Mouse (Mus musculus): ENCODE measurements around the gene Slc4a10. TPM values are rescaled to one million over a fixed set of nuclear protein-coding genes. Genes with fewer than 3 reads are reported as not detected.

Gene Slc4a10
- polyA plus RNA-seq, 1 experiment from 2014 or later, result 0.20 TPM

DNA sequence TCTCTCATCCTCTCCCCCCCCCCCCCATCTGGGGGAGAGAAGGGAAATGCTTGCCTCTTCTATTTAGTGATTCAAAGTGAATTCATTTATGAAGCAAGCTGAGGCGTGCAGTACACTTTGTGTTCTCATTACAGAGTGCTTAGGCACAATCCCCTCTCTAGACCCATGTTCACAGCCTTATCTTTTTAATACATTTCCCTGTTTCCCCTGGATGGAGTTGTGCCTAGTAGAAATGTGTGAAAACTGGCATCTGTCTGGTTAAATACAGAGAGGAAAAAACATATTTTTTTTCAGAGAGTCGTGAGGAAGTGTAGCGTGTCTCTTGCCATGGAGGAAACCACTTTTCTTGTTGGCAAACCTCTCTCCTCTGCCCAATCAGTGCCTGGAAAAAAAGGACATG is 315.3 kb downstream of the Slc4a10 start:
- Histone ChIP-seq H3K9me3 (ENCODE audit: low read length) (no peaks in the 10 kb centered on the region), H3K4me2 (replicated peaks; ENCODE audit: low read depth, low read length) (no peak overlapping the region), H3K9ac (replicated peaks; ENCODE audit: low read length) (no peak overlapping the region), H3K4me1 (ENCODE audit: insufficient read depth, low read length) (no peaks in the 10 kb centered on the region), H3K36me3 (ENCODE audit: insufficient read depth, low read length) (0 out of 2 replicates have a peak, but pooled peaks cover 4% of the 10 kb centered on the region), H3K27me3 (ENCODE audit: insufficient read depth, low read length) (no peaks in the 10 kb centered on the region), H3K27ac (ENCODE audit: low read length) (no peak overlapping the region), H3K4me3 (ENCODE audit: low read length) (no peak overlapping the region)
- WGBS, result 67% methylated on average over 3 of the region's 3 CpGs
- no peak for ATAC-seq (ENCODE audit: low FRiP score, low TSS enrichment)

DNA sequence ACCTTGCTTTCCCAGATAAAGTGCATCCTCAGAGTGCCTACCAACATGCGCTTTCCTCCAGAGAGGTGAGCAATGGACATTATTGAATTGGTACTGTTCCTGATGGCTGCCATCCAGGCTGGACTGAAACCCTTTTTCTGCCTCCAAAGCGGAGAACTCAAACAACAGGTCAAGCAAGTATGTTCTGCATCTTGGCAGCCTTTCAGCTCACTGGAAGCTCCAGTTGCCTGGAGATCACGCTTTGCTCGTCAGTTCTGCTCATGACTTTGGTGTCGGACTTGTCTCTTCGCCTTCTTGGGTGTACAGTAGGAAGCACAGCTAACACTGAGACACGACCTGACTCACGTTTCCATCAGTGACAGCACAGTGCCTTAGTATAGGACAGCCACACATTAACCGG is 315.9 kb downstream of the Slc4a10 start:
- Histone ChIP-seq H3K36me3 (ENCODE audit: insufficient read depth, low read length) (0 out of 2 replicates have a peak, but pooled peaks cover 4% of the 10 kb centered on the region), H3K4me1 (ENCODE audit: insufficient read depth, low read length) (no peaks in the 10 kb centered on the region), H3K9ac (replicated peaks; ENCODE audit: low read length) (no peak overlapping the region), H3K4me2 (replicated peaks; ENCODE audit: low read depth, low read length) (no peak overlapping the region), H3K27ac (ENCODE audit: low read length) (no peak overlapping the region), H3K27me3 (ENCODE audit: insufficient read depth, low read length) (no peaks in the 10 kb centered on the region), H3K4me3 (ENCODE audit: low read length) (no peak overlapping the region), H3K9me3 (ENCODE audit: low read length) (no peaks in the 10 kb centered on the region)
- ATAC-seq (ENCODE audit: low FRiP score, low TSS enrichment), result no peak
- WGBS, result 78% methylated on average over 9 of the region's 9 CpGs

DNA sequence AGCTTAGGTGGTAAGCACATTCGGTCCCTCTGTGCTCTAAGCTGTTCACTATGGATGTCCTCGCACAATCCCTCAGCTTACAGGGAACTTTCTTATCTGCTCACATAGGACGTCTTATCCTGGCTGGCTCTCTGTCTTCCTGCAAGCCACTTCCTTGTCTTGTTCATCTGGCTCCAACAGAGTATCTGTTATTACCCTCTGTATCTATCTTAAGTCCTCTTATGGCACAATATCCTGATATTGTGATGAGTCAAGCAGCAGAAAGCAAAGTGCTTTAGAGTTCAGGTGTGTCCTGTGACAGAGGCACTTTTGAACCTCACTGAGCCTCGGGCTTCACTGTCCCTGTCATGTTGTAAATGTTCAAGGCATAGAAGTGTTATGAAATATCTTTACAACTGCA is 317.3 kb downstream of the Slc4a10 start:
- H3K27me3 ChIP-seq (ENCODE audit: insufficient read depth, low read length), result no peaks in the 10 kb centered on the region
- no peak overlapping the region for H3K27ac ChIP-seq (ENCODE audit: low read length)
- H3K36me3 ChIP-seq (ENCODE audit: insufficient read depth, low read length), result 0 out of 2 replicates have a peak, but pooled peaks cover 4% of the 10 kb centered on the region
- H3K4me1 ChIP-seq (ENCODE audit: insufficient read depth, low read length), result no peaks in the 10 kb centered on the region
- 82% methylated on average over 4 of the region's 4 CpGs for WGBS
- no peak overlapping the region for H3K4me2 ChIP-seq (replicated peaks; ENCODE audit: low read depth, low read length)
- H3K9me3 ChIP-seq (ENCODE audit: low read length), result no peaks in the 10 kb centered on the region
- no peak overlapping the region for H3K4me3 ChIP-seq (ENCODE audit: low read length)
- ATAC-seq (ENCODE audit: low FRiP score, low TSS enrichment), result no peak
- H3K9ac ChIP-seq (replicated peaks; ENCODE audit: low read length), result no peak overlapping the region

DNA sequence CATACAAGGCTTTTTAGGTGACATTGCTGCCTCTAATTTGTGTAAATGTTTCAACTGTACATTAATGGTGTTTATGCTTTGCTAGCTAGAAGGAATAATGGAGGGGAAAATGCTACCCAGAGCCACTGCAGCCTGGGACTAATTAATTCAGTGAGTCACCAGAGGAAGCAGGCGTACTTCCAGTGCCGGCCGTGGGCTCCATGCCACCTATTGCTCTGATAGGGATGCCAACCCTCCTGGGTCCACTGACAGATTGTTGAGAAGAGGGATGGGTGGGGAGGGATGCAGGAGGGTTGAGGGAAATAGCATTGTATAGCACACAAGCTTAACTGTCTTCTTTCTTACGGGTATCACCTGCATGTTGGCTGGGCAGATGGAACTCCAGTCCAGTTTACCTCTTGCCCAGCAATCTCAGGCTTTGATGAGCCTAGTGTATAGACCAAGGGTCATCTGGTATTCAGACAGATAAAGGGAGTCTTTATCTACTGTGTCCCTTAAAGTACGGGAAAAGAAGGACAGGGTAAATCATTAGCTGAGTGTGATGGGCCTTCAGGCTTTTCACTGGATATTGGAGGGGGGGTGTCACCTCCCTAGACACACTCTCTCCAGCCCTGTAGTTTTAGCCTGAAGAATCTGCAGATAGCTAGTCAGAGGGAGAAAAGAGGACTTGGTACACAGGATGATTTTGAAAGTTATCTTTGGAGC is 322.2 kb downstream of the Slc4a10 start:
- 74% methylated on average over 5 of the region's 5 CpGs for WGBS
- H3K4me3 ChIP-seq (ENCODE audit: low read length), result no peak overlapping the region
- H3K9me3 ChIP-seq (ENCODE audit: low read length), result no peaks in the 10 kb centered on the region
- no peaks in the 10 kb centered on the region for H3K4me1 ChIP-seq (ENCODE audit: insufficient read depth, low read length)
- no peak overlapping the region for H3K27ac ChIP-seq (ENCODE audit: low read length)
- H3K36me3 ChIP-seq (ENCODE audit: insufficient read depth, low read length), result no peaks in the 10 kb centered on the region
- no peak overlapping the region for H3K9ac ChIP-seq (replicated peaks; ENCODE audit: low read length)
- no peaks in the 10 kb centered on the region for H3K27me3 ChIP-seq (ENCODE audit: insufficient read depth, low read length)
- no peak for ATAC-seq (ENCODE audit: low FRiP score, low TSS enrichment)
- no peak overlapping the region for H3K4me2 ChIP-seq (replicated peaks; ENCODE audit: low read depth, low read length)

DNA sequence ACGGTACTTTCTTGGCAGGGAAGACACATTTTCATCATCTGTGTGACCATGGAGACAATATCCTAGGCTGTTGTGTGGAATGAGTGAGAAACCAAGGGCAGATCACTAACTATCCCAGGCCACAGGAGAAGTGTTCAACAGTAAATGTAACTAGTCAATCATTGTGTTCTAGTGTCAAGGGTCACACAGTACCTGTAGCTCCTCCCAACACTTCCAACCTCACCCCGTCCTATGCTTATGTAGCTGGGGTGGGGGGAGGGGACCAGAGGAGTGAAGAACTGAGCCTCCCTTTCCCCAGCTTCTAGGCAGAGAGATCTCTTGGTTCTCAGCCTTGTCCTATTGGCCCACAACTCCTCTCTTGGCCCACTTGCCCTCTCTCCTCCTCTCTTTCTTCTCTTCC is 323.8 kb downstream of the Slc4a10 start:
- no peaks in the 10 kb centered on the region for H3K4me1 ChIP-seq (ENCODE audit: insufficient read depth, low read length)
- H3K27ac ChIP-seq (ENCODE audit: low read length), result no peak overlapping the region
- 0 out of 2 replicates have a peak, but pooled peaks cover 2% of the 10 kb centered on the region for H3K36me3 ChIP-seq (ENCODE audit: insufficient read depth, low read length)
- H3K4me2 ChIP-seq (replicated peaks; ENCODE audit: low read depth, low read length), result no peak overlapping the region
- H3K4me3 ChIP-seq (ENCODE audit: low read length), result no peak overlapping the region
- H3K9me3 ChIP-seq (ENCODE audit: low read length), result no peaks in the 10 kb centered on the region
- peak; percentile 50 for ATAC-seq (ENCODE audit: low FRiP score, low TSS enrichment)
- 72% methylated on average over 2 of the region's 2 CpGs for WGBS
- no peak overlapping the region for H3K9ac ChIP-seq (replicated peaks; ENCODE audit: low read length)
- no peaks in the 10 kb centered on the region for H3K27me3 ChIP-seq (ENCODE audit: insufficient read depth, low read length)

DNA sequence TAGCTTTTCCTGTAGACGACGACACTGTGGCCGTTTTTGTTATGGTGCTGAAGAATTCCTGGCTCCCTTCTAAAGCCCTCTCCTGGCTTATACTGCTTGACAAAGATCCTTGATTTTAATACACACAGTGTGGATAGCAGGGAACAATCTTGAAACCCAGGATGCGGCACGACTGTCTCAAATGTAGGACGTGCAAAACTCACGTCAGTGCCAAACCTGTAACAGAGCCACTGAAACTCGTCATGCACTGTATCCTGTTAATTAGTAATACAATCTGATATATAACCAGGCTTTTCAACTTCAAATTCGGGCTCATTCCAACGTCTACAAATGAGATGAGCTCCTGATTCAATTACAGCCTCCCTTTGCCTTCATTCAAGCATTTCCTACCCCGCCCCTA is 327.4 kb downstream of the Slc4a10 start:
- no peak overlapping the region for H3K9ac ChIP-seq (replicated peaks; ENCODE audit: low read length)
- no peaks in the 10 kb centered on the region for H3K4me1 ChIP-seq (ENCODE audit: insufficient read depth, low read length)
- H3K9me3 ChIP-seq (ENCODE audit: low read length), result no peaks in the 10 kb centered on the region
- 53% methylated on average over 11 of the region's 11 CpGs for WGBS
- no peak overlapping the region for H3K4me3 ChIP-seq (ENCODE audit: low read length)
- 0 out of 2 replicates have a peak, but pooled peaks have one; percentile 10 for ATAC-seq (ENCODE audit: low FRiP score, low TSS enrichment)
- no peaks in the 10 kb centered on the region for H3K27me3 ChIP-seq (ENCODE audit: insufficient read depth, low read length)
- H3K36me3 ChIP-seq (ENCODE audit: insufficient read depth, low read length), result 0 out of 2 replicates have a peak, but pooled peaks cover 3% of the 10 kb centered on the region
- H3K27ac ChIP-seq (ENCODE audit: low read length), result no peak overlapping the region
- H3K4me2 ChIP-seq (replicated peaks; ENCODE audit: low read depth, low read length), result no peak overlapping the region

Other genes starting within 250 kb of the Slc4a10 start
- gene Tbr1, start 243.5 kb upstream of the Slc4a10 start, polyA plus RNA-seq (2015; fragmentation: Nextera tagmentation; extraction: Ambion mirVana), result 0.18 TPM in 1 of 2 replicates, not detected in the other